Mouse (Mus musculus) cerebellum, adult 9-11 months (tissue): Measurements from ENCODE around the gene Dnajc22.

Source experiments
- DNase-seq: peaks from one replicate; pipeline ENCODE4 v3.0.0; 2022

The Dnajc22 gene

GRCm38 (mm10) chr15:99087253-99088075 is 5.5 kb upstream of the Dnajc22 start, which contains the start of gene C1ql4:
Gene C1ql4, minus strand, starts transcription at chr15:99087817.
- no peak for DNase-seq

- peak; percentile 59 for DNase-seq
These were observed 4.7 kb upstream of the Dnajc22 start for GRCm38 (mm10) chr15:99088292-99088691.

DNA sequence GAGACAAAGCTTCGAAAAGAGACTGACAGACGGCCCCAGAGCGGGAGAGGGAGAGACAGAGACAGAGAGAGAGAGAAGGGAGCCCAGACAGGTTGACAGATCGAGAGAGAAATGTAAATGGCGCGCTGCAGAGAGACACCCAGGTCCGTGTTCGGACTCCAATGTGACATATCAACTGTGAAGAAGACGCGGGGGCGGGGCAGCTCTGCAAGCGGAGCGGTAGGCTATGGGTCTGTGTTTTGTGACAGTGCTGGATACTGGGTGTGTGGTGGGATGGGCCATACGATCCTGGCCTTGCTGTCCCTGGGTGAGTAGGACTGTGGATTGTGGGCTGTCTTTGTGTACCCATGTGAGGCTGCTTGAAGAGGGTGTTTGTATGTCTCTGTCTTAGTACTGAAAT is 3.9 kb upstream of the Dnajc22 start:
- no peak for DNase-seq

DNA sequence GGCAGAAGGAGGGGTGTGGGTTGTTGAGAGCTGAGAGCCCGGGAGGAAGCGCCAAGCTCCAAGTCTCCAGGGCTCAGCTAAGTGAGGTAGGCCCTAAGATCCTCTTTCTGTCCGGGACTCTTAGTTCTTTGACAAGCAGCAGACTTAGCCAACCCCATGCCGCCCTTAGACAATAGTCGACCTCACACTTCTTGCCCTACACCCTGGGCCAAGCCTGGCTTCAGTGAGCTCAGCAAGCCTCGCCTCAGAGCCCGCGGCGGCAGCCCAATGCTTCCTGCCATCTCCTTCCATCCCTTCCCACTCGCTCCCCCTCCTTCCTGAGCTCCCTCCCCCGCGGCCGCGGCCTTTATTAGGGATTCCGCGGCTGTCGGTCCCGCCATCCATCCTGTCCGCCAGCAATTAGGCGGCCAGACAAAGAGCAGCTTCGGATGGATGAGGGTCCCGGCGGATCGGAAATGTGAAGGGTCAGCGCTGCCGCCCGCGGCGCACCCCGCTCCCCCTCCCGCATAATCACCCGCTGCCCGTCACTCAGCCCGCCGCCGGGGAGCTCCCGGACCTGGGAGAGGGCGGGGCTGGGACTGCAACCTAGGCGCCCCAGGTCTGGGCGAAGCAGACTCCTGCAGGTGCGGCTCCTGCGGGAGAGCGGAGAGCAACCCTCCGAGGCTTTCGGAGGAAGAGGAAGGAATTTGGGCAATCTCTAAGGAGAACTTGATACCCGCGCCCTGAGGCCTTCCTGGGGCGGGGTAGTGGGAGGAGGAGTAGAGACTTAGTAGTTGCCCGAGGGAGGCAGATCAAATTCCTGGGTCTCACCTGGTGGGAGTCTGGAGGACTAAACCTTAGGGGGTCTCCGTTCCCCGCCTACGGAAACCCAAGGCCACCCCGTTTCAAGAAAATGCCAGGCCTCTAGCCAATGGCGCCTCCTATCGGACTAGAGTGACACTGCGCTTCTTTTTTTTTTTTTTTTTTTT is 605 bp downstream of the Dnajc22 start:
- DNase-seq: peak; percentile 56

DNA sequence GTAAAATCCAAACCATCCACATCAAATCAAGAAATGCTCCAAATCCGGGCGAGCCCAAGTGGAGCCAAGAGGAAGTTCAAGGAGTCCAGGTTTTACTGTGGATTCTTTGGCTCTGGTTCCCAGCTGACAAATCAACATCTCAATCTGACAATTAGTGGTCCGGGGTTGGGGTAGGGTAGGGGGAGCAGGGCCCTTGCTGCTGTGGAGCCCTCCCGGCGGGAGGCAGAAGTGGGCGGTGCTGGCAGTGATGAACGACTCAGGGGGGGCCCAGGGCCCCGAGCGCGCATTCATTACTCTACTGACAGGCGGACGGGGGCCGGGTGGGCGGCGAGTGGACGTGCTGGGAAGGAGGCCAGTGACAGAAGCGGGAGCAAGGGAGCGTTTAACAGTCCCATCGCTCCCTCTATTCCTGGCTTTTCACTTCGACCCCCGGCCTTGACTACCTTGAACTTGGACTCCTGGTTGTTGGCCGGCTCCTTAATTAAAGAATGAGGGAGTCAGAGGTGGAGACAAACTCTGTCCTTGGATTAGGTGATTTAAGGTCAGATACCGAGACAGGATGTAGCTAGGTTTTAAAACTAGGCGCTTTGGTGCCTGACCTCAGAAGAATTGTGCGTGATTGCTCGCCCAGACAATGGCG is 1.8 kb downstream of the Dnajc22 start:
- DNase-seq: no peak

- no peak for DNase-seq
These were observed 2.4 kb downstream of the Dnajc22 start for GRCm38 (mm10) chr15:99095356-99095755.

GRCm38 (mm10) chr15:99096061-99096793 is 3.3 kb downstream of the Dnajc22 start:
- DNase-seq: no peak

DNA sequence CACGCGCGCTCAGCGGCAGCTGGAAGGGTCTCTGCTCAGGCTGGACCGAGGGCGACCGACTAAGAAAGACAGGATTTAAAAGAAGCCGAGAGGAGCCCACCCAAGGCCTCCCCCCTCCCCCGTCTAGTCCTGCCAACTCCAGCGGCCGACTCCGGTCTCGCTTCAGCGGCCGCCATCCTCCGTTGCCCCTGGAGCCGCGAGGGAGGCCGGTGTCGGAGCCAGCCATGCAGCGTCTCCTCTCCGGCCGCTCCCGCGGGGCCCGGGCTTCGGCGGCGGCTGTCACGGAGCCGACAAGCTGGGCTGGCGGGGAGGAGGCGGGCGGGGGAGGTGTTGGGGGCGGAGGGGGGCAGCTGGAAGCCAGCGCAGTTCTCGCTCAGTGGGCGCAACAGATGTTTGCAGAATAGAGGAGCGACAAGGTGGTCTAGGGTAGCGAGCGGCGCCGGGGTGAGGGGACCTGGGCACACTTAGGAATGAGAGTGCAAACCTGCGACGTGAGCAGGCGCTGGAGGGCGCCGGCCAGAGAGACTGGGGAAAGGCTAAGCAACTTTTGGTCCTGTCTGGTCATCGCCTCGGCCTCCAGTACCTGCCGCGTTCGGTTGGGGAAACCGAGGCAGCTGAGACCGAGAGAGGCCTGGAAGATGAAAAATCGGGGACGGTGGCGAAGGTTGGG is 4.0 kb downstream of the Dnajc22 start:
- no peak for DNase-seq

DNA sequence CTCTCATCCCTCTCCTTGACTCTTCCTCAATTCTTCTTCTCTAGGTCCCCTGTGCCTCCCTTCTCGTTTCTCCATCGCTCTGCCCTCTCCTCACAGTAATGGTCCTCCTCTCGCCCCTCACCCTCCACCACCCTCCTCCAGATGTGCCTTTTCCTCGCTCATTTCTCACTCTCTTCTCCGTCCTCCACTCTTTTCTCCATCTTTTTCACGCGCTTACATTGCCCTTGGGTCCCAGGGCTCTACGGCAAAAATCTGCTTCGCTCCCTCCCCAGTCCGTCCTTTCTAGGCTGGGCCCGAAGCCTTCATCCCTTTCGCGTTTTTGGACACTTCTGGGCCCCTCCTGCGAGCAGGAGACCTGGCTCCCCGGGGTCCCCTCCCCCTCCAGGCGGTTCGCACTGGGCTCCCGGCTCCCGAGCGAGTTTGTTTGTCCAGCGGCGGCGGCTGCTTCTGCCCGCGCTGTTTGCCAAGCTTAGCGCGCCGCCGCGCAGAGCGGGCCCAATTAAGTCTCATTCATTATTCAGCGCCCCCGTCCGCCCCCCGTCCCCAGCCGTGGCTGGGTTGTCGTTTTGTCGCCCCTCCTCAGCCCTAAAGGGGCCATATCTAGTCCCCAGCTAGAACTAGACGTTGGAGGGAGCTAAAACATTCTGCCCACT is 5.0 kb downstream of the Dnajc22 start:
- DNase-seq: no peak

- DNase-seq: no peak
These were observed 5.5 kb downstream of the Dnajc22 start for GRCm38 (mm10) chr15:99098493-99098861.

GRCm38 (mm10) chr15:99099139-99099556 is 6.2 kb downstream of the Dnajc22 start:
- no peak for DNase-seq

GRCm38 (mm10) chr15:99099984-99100383 is 7.0 kb downstream of the Dnajc22 start:
- no peak for DNase-seq

GRCm38 (mm10) chr15:99105238-99105637 is 12.3 kb downstream of the Dnajc22 start:
- no peak for DNase-seq

DNA sequence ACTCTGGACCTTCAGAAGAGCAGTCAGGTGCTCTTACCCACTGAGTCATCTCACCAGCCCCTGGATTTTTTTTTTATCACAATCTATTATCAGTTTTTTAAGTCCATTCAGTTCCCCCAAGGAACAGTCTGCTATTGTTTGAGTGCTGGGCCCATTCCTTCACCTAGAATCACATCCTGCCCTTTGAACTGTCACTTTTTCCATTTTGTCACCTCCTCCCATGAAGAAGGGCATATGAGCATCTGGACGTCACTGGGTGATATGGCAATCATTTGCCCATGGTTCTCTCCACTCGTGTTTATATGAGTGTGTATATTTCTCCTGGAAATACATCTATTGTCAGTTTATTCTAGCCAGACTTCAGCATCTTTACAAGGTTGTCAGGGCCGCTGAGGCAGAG is 14.9 kb downstream of the Dnajc22 start:
- DNase-seq: no peak

- no peak for DNase-seq
These were observed 18.2 kb downstream of the Dnajc22 start for GRCm38 (mm10) chr15:99111139-99111538.

- DNase-seq: no peak
These were observed 18.8 kb downstream of the Dnajc22 start for GRCm38 (mm10) chr15:99111809-99112208.

DNA sequence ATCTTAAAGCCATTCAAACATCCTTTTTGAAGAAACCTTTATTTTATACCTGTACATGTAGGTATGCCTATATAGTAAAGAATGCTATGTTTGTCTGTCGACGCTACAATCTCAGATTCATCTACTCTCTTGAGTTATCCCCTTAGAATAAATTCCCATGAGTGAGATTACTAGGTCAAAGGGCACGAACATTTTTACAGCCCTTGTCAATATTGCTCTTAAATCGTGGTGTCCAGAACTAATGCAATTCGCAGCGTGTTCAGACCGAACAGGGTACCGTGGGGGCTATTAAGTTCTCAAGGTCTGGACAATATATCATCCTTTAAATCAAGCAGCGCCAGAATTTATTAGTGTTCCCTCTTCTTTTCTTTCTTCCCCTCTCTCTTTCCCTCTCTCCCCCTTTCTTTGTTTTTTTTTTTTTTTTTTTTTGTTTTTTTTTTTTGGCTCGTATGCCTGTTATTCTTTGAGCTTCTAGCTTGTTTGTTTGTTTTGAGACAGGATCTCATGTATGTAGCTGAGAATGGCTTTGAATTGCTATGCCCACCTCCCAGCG is 19.9 kb downstream of the Dnajc22 start:
- no peak for DNase-seq

DNA sequence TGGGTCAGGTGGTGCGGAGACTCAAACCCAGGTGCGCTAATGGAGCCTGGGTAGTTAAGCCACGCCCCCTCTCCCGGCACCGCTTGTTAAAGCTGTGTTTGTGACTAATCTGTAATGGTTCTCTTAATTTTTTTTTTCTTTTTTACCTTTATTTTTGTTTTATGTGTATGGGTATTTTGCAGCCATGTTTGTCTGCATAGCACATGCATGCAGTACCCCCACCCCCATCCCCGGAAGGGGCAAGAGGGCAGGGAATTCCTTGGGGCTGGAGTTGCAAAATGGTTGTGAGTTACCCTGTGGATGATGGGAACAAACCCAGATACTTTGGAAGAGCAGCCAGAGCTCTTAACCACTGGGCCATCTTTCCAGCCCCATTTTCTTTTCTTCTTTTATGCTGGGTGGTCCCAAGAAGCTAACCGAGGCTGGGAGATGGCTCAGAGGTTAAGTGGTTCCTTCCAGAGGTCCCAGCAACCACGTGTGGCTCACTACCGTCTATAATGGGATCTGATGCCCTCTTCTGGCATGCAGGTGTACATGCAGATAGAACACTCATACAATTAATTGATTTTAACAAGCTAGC is 20.5 kb downstream of the Dnajc22 start:
- no peak for DNase-seq

DNA sequence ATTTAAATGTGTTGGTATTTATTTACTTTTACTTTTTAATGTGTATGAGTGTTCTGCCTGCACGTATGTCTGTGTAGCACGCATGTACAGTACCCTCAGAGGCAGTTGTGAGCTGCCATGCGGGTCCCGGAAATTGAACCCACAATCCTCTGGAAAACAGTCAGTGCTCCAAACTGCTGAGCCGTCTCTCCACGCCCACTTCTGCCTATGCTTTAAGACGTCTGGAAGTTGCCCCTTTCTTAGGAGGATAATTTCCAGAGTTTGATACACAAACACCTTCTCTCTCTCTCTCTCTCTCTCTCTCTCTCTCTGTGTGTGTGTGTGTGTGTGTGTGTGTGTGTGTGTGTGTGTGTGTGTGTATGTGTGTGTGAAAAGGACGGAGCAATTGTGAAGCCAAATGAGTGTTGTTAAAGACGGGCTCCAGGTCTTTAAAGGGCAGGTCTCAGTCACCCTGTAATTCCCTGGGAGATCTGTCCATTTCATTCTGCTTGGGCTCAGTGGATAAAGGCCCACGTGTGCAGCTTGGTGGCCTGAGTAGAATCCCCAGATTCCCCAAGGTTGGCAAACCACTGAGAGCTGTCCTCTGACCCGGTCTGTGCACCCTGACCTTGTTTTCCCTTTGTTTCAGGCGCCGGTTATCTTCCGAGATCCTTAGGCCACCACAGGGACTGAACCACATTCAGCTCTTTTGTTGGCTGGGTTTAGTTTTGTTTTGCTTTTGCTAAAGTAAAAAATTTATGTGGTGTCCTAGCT is 21.5 kb downstream of the Dnajc22 start:
- DNase-seq: no peak

- DNase-seq: no peak
These were observed 22.1 kb downstream of the Dnajc22 start for GRCm38 (mm10) chr15:99115065-99115423.
